Mouse (Mus musculus) forebrain, embryonic 11.5 days (tissue): ENCODE data around the gene Lcn2. TPM values are rescaled to one million over a fixed set of nuclear protein-coding genes. Genes with fewer than 3 reads are reported as not detected.

Experiments
- ATAC-seq: fragments of 200-750 bp; cut with Nextera tagmentation; replicated peaks from 2 replicates; pipeline ENCODE4 v1.8.0; 2017; ENCODE audit warnings: moderate TSS enrichment; ENCODE audit not compliant: low FRiP score
- DNase-seq: peaks from one replicate; pipeline ENCODE4 v3.0.0-alpha.2; 2017; ENCODE audit warnings: low spot score
- H3K27ac ChIP-seq: fragments of 300-500 bp; sonication (generic); 2 replicates; pipeline ENCODE4 v1.5.1; 2014; ENCODE audit warnings: low read depth, low read length
- H3K27me3 ChIP-seq: fragments of 300-500 bp; sonication (generic); 2 replicates; pipeline ENCODE4 v1.6.1; 2014; ENCODE audit warnings: mild to moderate bottlenecking, low read length, mixed read lengths; ENCODE audit not compliant: control insufficient read depth, insufficient read depth
- H3K36me3 ChIP-seq: fragments of 300-500 bp; sonication (generic); 2 replicates; pipeline ENCODE4 v1.6.1; 2014; ENCODE audit warnings: mild to moderate bottlenecking, low read length, moderate library complexity, mixed read lengths; ENCODE audit not compliant: control insufficient read depth, insufficient read depth
- H3K4me1 ChIP-seq: fragments of 300-500 bp; sonication (generic); replicated peaks from 2 replicates; pipeline ENCODE4 v1.6.1; 2014; ENCODE audit warnings: low read length, mixed read lengths; ENCODE audit not compliant: control insufficient read depth, insufficient read depth
- H3K4me2 ChIP-seq: fragments of 300-500 bp; sonication (generic); 2 replicates; pipeline ENCODE4 v1.6.1; 2014; ENCODE audit warnings: low read depth, mild to moderate bottlenecking, low read length, moderate library complexity, mixed read lengths; ENCODE audit not compliant: severe bottlenecking
- H3K4me3 ChIP-seq: fragments of 300-500 bp; sonication (generic); 2 replicates; pipeline ENCODE4 v1.5.1; 2014; ENCODE audit warnings: low read depth, low read length
- H3K9ac ChIP-seq: fragments of 300-500 bp; sonication (generic); 2 replicates; pipeline ENCODE4 v1.6.1; 2014; ENCODE audit warnings: low read length
- H3K9me3 ChIP-seq: fragments of 300-500 bp; sonication (generic); 2 replicates; pipeline ENCODE4 v1.6.1; 2016; ENCODE audit warnings: low read length, mixed read lengths; ENCODE audit not compliant: control insufficient read depth
- WGBS: fragments of 180-500 bp; shearing (Covaris S2); extraction: QIAGEN DNeasy Blood & Tissue Kit; methylation state at CpG from one replicate; pipeline ENCODE4 v1.1.7; 2014; 5-methylcytosine and 5-hydroxymethylcytosine counted together
- polyA plus RNA-seq: library from polyadenylated mRNA; unstranded; fragments of >200 nt; fragmentation: Nextera tagmentation; extraction: Ambion mirVana; gene quantifications from 2 replicates; pipeline ENCODE4 v1.2.1, GENCODE M21; 2014

The Lcn2 gene
- polyA plus RNA-seq, 1 experiment from 2014 or later = 0.28 TPM

DNA sequence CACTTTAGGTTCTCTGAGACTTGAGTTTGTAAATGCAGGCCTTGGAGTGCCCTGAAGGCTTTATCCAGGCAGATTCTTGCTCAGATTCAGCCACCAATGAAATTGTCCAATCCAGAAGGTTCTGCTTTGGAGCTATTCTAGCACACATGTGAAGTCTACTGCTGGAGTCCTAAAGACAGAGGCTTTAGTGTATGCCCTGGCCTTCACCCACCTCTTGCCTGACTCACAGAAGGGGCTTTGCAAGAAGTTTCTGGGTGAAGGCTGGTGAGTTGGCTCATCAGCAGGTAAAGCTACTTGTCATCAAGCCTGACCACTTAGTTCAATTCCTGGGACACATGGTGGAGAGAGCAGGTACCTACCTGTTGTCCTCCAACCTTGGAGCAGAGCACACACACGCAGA lies 38.1 kb upstream of the Lcn2 start:
- Histone ChIP-seq H3K4me1 (peaks cover 45% of the 10 kb centered on the region), H3K9me3 (no peaks in the 10 kb centered on the region), H3K36me3 (no peaks in the 10 kb centered on the region), H3K9ac (no peak overlapping the region), H3K4me2 (no peak overlapping the region), H3K4me3 (no peak overlapping the region), H3K27ac (no peak overlapping the region), H3K27me3 (no peaks in the 10 kb centered on the region)
- ATAC-seq (no peak), DNase-seq (no peak)
- WGBS = 93% methylated on average over 1 of the region's 1 CpGs

DNA sequence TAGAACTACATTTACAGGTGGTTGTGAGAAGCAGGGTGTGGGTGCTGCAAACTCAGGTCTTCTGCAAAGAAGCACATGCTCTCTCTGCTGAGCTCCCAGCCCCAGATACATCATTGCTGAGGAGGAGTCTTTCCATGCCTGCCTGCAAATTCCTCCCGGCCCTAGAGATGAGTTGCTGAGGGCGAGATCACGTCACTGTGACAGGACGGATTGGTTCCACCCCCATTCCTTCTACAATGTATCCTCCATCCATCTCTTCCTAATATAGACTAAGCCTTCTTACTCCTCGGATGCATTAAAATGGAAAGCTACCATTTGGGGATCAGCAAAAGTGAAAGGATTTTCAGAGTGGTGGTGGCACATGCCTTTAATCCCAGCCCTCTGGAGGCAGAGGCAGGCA lies 37.5 kb upstream of the Lcn2 start:
- ATAC-seq (no peak), DNase-seq (no peak)
- WGBS = 82% methylated on average over 5 of the region's 5 CpGs
- no peaks in the 10 kb centered on the region; the same call in 1 of the 2 replicates for H3K36me3 ChIP-seq
- H3K4me1 ChIP-seq = peaks cover 43% of the 10 kb centered on the region
- no peak overlapping the region for H3K4me2 ChIP-seq
- H3K4me3 ChIP-seq = no peak overlapping the region
- H3K27ac ChIP-seq = no peak overlapping the region
- H3K9ac ChIP-seq = no peak overlapping the region
- no peaks in the 10 kb centered on the region for H3K27me3 ChIP-seq
- H3K9me3 ChIP-seq = no peaks in the 10 kb centered on the region

- no peak overlapping the region for H3K4me2 ChIP-seq
- peaks cover 39% of the 10 kb centered on the region for H3K4me1 ChIP-seq
- H3K9ac ChIP-seq = no peak overlapping the region
- no peak for ATAC-seq
- H3K4me3 ChIP-seq = no peak overlapping the region
- no peak for DNase-seq
- H3K27ac ChIP-seq = peak overlapping the region; percentile 48; the same call in 1 of the 2 replicates
- H3K36me3 ChIP-seq = no peaks in the 10 kb centered on the region; the same call in 1 of the 2 replicates
- no peaks in the 10 kb centered on the region for H3K9me3 ChIP-seq
- WGBS = 16% methylated on average over 3 of the region's 3 CpGs
- H3K27me3 ChIP-seq = no peaks in the 10 kb centered on the region
Observed at GRCm38 (mm10) chr2:32424796-32425195, 36.7 kb upstream of the Lcn2 start.

GRCm38 (mm10) chr2:32423481-32424331 lies 35.7 kb upstream of the Lcn2 start:
- Histone ChIP-seq H3K27ac (peak overlapping the region; percentile 62), H3K9ac (peak overlapping the region; percentile 48), H3K9me3 (no peaks in the 10 kb centered on the region), H3K4me2 (peak overlapping the region; percentile 65), H3K4me3 (peak overlapping the region; percentile 29), H3K4me1 (peaks cover 28% of the 10 kb centered on the region), H3K27me3 (no peaks in the 10 kb centered on the region), H3K36me3 (no peaks in the 10 kb centered on the region; the same call in 1 of the 2 replicates)
- WGBS = 1% methylated on average over 14 of the region's 14 CpGs
- peak; percentile 70 for DNase-seq
- ATAC-seq = peak; percentile 84

GRCm38 (mm10) chr2:32421851-32422251 lies 33.8 kb upstream of the Lcn2 start:
- ATAC-seq (no peak), DNase-seq (no peak)
- Histone ChIP-seq H3K27me3 (no peaks in the 10 kb centered on the region), H3K4me2 (no peak overlapping the region), H3K27ac (no peak overlapping the region), H3K36me3 (no peaks in the 10 kb centered on the region; the same call in 1 of the 2 replicates), H3K4me3 (no peak overlapping the region), H3K4me1 (peaks cover 22% of the 10 kb centered on the region), H3K9ac (no peak overlapping the region), H3K9me3 (no peaks in the 10 kb centered on the region)
- WGBS = 98% methylated on average over 6 of the region's 6 CpGs

DNA sequence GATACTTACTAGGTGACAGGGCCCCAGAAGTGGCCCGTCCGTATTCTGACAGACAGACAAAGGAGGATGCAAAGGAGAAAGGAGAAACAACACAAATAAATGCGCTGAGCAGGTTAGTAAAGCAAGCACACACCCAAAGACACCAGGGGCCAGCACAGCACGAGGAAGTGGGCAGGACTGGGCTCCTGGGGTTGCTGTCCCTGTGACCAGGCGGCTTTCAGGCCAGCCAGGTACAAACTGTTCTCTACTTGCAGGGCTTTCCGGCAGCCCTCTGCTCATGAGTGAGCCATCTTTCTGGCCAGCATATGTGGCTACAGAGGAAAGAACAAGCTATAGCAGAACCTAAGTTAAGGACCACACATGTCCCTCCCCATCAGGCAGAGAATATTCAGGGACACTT lies 32.6 kb upstream of the Lcn2 start:
- H3K4me2 ChIP-seq = no peak overlapping the region
- H3K4me3 ChIP-seq = no peak overlapping the region
- no peak overlapping the region for H3K9ac ChIP-seq
- H3K9me3 ChIP-seq = no peaks in the 10 kb centered on the region
- peaks cover 4% of the 10 kb centered on the region for H3K36me3 ChIP-seq
- ATAC-seq = no peak
- no peak for DNase-seq
- no peak overlapping the region for H3K27ac ChIP-seq
- peaks cover 22% of the 10 kb centered on the region for H3K4me1 ChIP-seq
- no peaks in the 10 kb centered on the region for H3K27me3 ChIP-seq
- WGBS = 87% methylated on average over 6 of the region's 6 CpGs

DNA sequence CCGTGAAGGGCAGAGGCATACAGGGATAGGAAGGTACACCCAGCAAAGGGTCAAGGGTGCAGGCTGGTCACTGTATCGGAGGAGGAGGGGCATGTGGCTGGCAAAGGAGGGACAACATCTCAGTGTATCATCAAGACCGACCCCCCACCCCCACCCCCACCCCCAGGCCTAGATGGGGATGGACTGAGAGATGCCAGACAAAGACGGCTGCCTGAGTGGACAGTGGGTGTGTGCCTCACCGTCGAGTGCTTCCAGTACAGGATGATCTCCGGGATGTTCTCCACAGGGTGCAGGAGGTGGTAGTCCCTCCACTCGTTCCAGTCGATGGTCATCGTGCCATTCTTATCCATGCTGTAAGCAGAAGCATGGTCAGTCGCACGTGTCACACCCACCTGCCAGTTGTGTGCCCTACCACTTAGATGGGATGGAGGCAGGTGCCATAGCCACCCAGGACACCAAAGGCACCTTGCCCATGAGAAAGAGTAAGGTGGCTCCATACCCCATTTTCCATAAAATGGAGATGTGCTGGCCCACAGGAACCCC lies 32.1 kb upstream of the Lcn2 start:
- Histone ChIP-seq H3K27ac (no peak overlapping the region), H3K4me2 (no peak overlapping the region), H3K36me3 (peaks cover 4% of the 10 kb centered on the region), H3K4me3 (no peak overlapping the region), H3K9me3 (no peaks in the 10 kb centered on the region), H3K9ac (no peak overlapping the region), H3K4me1 (peaks cover 22% of the 10 kb centered on the region), H3K27me3 (no peaks in the 10 kb centered on the region)
- 86% methylated on average over 12 of the region's 12 CpGs for WGBS
- ATAC-seq (no peak), DNase-seq (no peak)

GRCm38 (mm10) chr2:32419359-32419758 lies 31.3 kb upstream of the Lcn2 start:
- Histone ChIP-seq H3K4me2 (no peak overlapping the region), H3K27me3 (no peaks in the 10 kb centered on the region), H3K4me1 (peaks cover 16% of the 10 kb centered on the region), H3K36me3 (peaks cover 4% of the 10 kb centered on the region), H3K9ac (no peak overlapping the region), H3K27ac (no peak overlapping the region), H3K9me3 (no peaks in the 10 kb centered on the region), H3K4me3 (no peak overlapping the region)
- ATAC-seq (no peak), DNase-seq (no peak)
- WGBS = 93% methylated on average over 3 of the region's 3 CpGs
